In the genomic region with DNA sequence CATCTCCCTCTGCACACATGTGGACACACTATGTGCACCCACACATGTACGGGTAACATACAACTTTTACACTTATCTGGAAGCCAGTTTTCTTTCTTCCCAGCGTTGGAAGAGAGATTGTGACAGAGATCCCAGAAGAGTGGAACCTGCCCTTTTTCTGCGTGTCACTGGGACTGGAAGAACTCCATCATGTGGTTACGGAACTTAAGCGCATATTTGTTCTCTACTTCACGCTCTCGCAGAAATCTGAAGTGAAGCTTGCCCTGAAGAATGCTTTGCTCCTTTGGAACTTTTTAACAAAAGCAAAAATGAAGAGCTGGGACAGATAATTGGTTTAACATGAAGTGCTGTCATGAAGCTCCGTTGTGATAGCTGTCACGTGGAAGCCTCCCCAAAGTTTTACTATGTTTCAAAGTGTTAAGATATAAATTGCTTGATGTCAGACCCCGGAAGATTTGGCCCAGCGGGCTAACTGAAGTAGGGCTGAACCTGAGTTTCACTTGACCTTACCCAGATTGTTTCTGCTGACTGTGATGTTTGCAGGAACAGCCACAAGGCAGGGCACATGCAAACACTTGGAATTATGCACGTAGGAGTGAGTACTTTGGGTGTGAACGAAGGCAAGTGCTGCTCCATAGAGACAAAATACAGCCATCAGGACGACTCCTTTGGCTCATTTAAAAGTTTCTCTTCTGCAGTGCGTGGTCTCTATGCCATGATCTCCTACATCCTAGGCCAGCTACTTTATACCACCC, we compare ENCODE assay signal across 32 mouse cellular contexts. TPM values are rescaled to one million over a fixed set of nuclear protein-coding genes. Genes with fewer than 3 reads are reported as not detected.
"Had no signal": no experiment of that assay in that cellular context is flagged by ENCODE, and none has a peak within 500 bp of the region (broad histone marks: within the 10 kb centered on the region; RNA-seq: fewer than 3 reads in every experiment).

No protein-coding gene starts in this region.

- H3K4me2 ChIP-seq: limb, embryonic 12.5 days; limb, embryonic 15.5 days; liver, embryonic 11.5 days; midbrain, embryonic 13.5 days; neural tube, embryonic 13.5 days; stomach, embryonic 15.5 days had no signal

- H3K4me1 ChIP-seq: midbrain, embryonic 10.5 days; midbrain, embryonic 13.5 days; neural tube, embryonic 13.5 days; stomach, embryonic 15.5 days had no signal

- H3K27me3 ChIP-seq: limb, embryonic 15.5 days; midbrain, embryonic 13.5 days; neural tube, embryonic 13.5 days; stomach, embryonic 15.5 days had no signal

- H3K4me3 ChIP-seq: layer of hippocampus, adult 2 months; limb, embryonic 12.5 days; limb, embryonic 15.5 days; megakaryocyte, embryonic 14.5 days; midbrain, embryonic 10.5 days; midbrain, embryonic 13.5 days; myocyte; neural tube, embryonic 13.5 days; stomach, embryonic 15.5 days had no signal

- H3K27ac ChIP-seq: layer of hippocampus, adult 2 months; limb, embryonic 12.5 days; limb, embryonic 15.5 days; liver, embryonic 14.5 days; macrophage; midbrain, embryonic 10.5 days; midbrain, embryonic 13.5 days; neural tube, embryonic 13.5 days; stomach, embryonic 15.5 days had no signal

- DNase-seq: kidney, adult 18-20 months; kidney, adult 9 months; kidney, postnatal 14 days; kidney, postnatal 4 days; layer of hippocampus, adult 9-11 months; liver, postnatal 0 days; retina, postnatal 1 day; right cerebral cortex, postnatal 25 days; spleen, adult 18-20 months; thymus, postnatal 25 days had no signal

- H3K9ac ChIP-seq: limb, embryonic 12.5 days; limb, embryonic 15.5 days; liver, embryonic 14.5 days; liver, postnatal 0 days; midbrain, embryonic 13.5 days; neural tube, embryonic 13.5 days; stomach, embryonic 15.5 days had no signal

- ATAC-seq: inflammation-experienced regulatory T-cells, adult 6 months; intestine, embryonic 16.5 days; liver, postnatal 0 days; midbrain, embryonic 13.5 days; midbrain, embryonic 16.5 days had no signal

- H3K9me3 ChIP-seq: limb, embryonic 12.5 days; limb, embryonic 15.5 days; megakaryocyte, embryonic 14.5 days; midbrain, embryonic 10.5 days; midbrain, embryonic 13.5 days; neural tube, embryonic 13.5 days; stomach, embryonic 15.5 days had no signal

- H3K36me3 ChIP-seq: limb, embryonic 12.5 days; limb, embryonic 15.5 days; midbrain, embryonic 10.5 days; midbrain, embryonic 13.5 days; neural tube, embryonic 13.5 days; stomach, embryonic 15.5 days had no signal

RNA-seq across cellular contexts. Expression of gene Clec4f, which starts 38.2 kb away (rescaled TPM):
- total RNA-seq: layer of hippocampus, adult 2 months; layer of hippocampus, postnatal 25 days; left cerebral cortex, adult 18-20 months; left cerebral cortex, postnatal 36 days; monocyte, adult 5-6 weeks; neutrophil, adult 5-6 weeks had no signal
- polyA plus RNA-seq: inflammation-experienced regulatory T-cells, adult 6 months; limb, embryonic 12.5 days; limb, embryonic 15.5 days; macrophage; midbrain, embryonic 10.5 days; midbrain, embryonic 13.5 days; midbrain, embryonic 16.5 days; myocyte; neural tube, embryonic 13.5 days had no signal

RNA-seq across cellular contexts. Expression of gene Cd207, which starts 59.9 kb away (rescaled TPM):
- total RNA-seq: layer of hippocampus, adult 2 months; layer of hippocampus, postnatal 25 days; left cerebral cortex, adult 18-20 months; left cerebral cortex, postnatal 10 days; left cerebral cortex, postnatal 36 days; monocyte, adult 5-6 weeks; neutrophil, adult 5-6 weeks had no signal
- polyA plus RNA-seq: inflammation-experienced regulatory T-cells, adult 6 months; intestine, embryonic 16.5 days; kidney, embryonic 16.5 days; limb, embryonic 12.5 days; limb, embryonic 15.5 days; liver, embryonic 11.5 days; macrophage; midbrain, embryonic 10.5 days; midbrain, embryonic 13.5 days; midbrain, embryonic 16.5 days; myocyte; neural tube, embryonic 13.5 days had no signal
